Mouse (Mus musculus): ENCODE data around the gene Grhl1.

- TF ChIP-seq CTCF (IDR thresholded peaks at IDR 0.05; ENCODE audit: low read depth) (no peak), EP300 (IDR thresholded peaks at IDR 0.05; ENCODE audit: low read depth) (no peak)
These were observed 43.1 kb downstream of the Grhl1 start for GRCm38 (mm10) chr12:24615140-24615539.

Data from liver, embryonic 14.5 days (tissue).